Mouse (Mus musculus): ENCODE measurements around the gene Pcdh15. TPM values are rescaled to one million over a fixed set of nuclear protein-coding genes. Genes with fewer than 3 reads are reported as not detected.

Gene Pcdh15
- polyA plus RNA-seq, 1 experiment from 2014 or later, result 0.87 TPM

- no peak overlapping the region for H3K27ac ChIP-seq
- no peaks in the 10 kb centered on the region for H3K27me3 ChIP-seq
- no peaks in the 10 kb centered on the region for H3K36me3 ChIP-seq
- H3K9ac ChIP-seq, result no peak overlapping the region
- H3K4me3 ChIP-seq, result no peak overlapping the region
- no peak overlapping the region for H3K4me2 ChIP-seq
- H3K4me1 ChIP-seq, result 0 out of 2 replicates have a peak, but pooled peaks cover 3% of the 10 kb centered on the region
- no peak for ATAC-seq (ENCODE audit: insufficient number of reproducible peaks, low FRiP score, low TSS enrichment, low read depth)
- H3K9me3 ChIP-seq, result no peaks in the 10 kb centered on the region
Measured at GRCm38 (mm10) chr10:74258639-74259038, 1159.5 kb downstream of the Pcdh15 start.

DNA sequence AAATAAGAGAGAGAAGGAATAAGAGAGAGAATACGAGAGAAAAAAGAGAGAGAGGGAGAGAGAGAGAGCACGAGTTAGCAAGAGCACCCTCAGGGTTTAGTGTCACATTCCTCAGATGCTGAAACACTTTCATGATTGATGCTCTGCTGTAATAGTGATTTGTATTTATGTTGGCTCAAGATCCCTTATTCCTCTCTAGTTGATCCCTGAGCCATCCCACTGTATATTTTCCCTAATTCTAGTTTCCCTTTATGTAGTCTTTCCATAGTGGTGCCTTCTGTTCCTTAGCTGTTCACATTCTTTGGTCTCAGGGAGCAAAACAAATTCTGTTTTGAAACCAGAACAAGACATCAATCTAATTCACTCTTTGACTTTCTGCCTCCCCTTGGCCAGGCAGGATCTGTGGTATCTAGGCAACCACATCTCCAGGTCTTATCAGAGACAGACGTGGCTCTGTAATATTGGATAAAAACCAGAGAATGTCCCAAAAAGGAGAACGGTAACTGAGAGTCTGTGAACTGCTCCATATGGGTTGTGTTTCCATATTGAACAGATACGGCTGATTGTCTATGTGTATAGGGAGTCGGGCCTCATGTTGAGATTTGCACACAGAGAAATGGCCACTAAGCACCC lies 1170.6 kb downstream of the Pcdh15 start:
- Histone ChIP-seq H3K4me1 (no peaks in the 10 kb centered on the region), H3K9ac (no peak overlapping the region), H3K27ac (no peak overlapping the region), H3K4me2 (no peak overlapping the region), H3K27me3 (no peaks in the 10 kb centered on the region), H3K36me3 (no peaks in the 10 kb centered on the region), H3K9me3 (no peaks in the 10 kb centered on the region), H3K4me3 (no peak overlapping the region)
- 50% methylated on average over 6 of the region's 6 CpGs for WGBS
- no peak for ATAC-seq (ENCODE audit: insufficient number of reproducible peaks, low FRiP score, low TSS enrichment, low read depth)

DNA sequence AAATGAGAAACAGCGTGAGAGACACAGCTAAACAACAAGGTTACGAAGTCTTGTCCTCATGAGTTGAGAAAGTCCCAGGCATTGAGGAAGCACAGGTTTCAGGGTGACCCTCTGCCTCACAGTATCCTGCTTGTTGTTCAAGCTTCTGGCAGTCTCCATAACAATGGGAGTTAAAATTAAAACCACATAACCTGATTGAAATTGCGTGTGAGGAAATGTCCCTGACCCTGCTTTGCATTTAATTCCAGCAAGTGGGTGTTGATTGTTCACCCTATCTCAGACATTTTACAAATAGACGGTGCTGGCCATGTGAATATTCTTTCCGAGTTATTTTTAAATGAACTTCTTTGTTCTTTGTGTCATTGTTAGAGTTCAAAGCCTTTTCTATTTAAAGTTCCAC lies 1171.8 kb downstream of the Pcdh15 start:
- no peak overlapping the region for H3K4me3 ChIP-seq
- 84% methylated on average over 5 of the region's 5 CpGs for WGBS
- no peak overlapping the region for H3K27ac ChIP-seq

GRCm38 (mm10) chr10:74304120-74304519 lies 1205.0 kb downstream of the Pcdh15 start:
- H3K9ac ChIP-seq, result no peak overlapping the region
- no peaks in the 10 kb centered on the region for H3K4me1 ChIP-seq
- H3K27ac ChIP-seq, result no peak overlapping the region
- H3K4me2 ChIP-seq, result no peak overlapping the region
- H3K27me3 ChIP-seq, result no peaks in the 10 kb centered on the region
- no peak for ATAC-seq (ENCODE audit: insufficient number of reproducible peaks, low FRiP score, low TSS enrichment, low read depth)
- WGBS, result 82% methylated on average over 2 of the region's 2 CpGs
- H3K4me3 ChIP-seq, result no peak overlapping the region
- H3K36me3 ChIP-seq, result no peaks in the 10 kb centered on the region
- no peaks in the 10 kb centered on the region for H3K9me3 ChIP-seq

More for the DNA sequence above, 1171.8 kb downstream of the Pcdh15 start:
- Histone ChIP-seq H3K9me3 (no peaks in the 10 kb centered on the region), H3K27me3 (no peaks in the 10 kb centered on the region), H3K9ac (no peak overlapping the region), H3K4me2 (no peak overlapping the region), H3K36me3 (no peaks in the 10 kb centered on the region), H3K4me1 (no peaks in the 10 kb centered on the region)
- no peak for ATAC-seq (ENCODE audit: insufficient number of reproducible peaks, low FRiP score, low TSS enrichment, low read depth)

DNA sequence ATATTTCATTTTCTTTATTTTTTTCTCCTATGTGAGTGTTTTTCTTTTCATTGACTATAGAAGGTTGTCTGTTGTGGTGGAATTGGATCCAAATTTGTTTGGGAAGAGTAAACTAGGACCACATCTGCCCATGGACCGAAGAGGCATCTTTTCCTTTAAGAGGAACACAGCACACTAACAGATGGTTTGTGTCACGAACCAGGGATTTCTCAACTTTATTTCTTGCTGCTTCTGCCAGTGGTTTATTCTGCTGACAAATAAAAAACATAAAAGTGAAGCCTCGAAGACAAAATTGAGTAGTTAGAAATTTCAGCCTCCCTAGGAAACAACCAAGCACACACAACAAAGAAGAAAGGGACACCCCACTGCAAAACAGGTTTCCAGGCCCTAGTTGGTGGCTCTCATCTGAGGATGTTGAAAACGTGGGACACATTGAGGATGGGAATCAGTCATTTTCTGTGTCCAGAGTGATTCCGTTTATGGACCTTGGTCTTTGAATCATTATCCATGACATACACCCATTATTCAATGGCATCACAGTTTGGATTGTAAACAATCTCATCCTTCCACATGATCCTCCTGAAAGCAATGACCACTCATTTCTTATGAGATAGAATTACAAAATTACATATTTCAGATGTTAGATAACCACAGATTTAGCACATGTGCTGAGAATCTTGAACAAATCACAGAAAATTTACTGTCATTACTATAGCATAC lies 1206.5 kb downstream of the Pcdh15 start:
- Histone ChIP-seq H3K27me3 (no peaks in the 10 kb centered on the region), H3K4me1 (no peaks in the 10 kb centered on the region), H3K4me3 (no peak overlapping the region), H3K36me3 (no peaks in the 10 kb centered on the region), H3K9me3 (no peaks in the 10 kb centered on the region), H3K27ac (no peak overlapping the region), H3K4me2 (no peak overlapping the region), H3K9ac (no peak overlapping the region)
- no peak for ATAC-seq (ENCODE audit: insufficient number of reproducible peaks, low FRiP score, low TSS enrichment, low read depth)
- 57% methylated on average over 5 of the region's 5 CpGs for WGBS

GRCm38 (mm10) chr10:74307035-74307434 lies 1207.9 kb downstream of the Pcdh15 start:
- WGBS, result 88% methylated on average over 3 of the region's 3 CpGs
- Histone ChIP-seq H3K36me3 (no peaks in the 10 kb centered on the region), H3K27me3 (no peaks in the 10 kb centered on the region), H3K4me1 (no peaks in the 10 kb centered on the region), H3K4me3 (no peak overlapping the region), H3K4me2 (no peak overlapping the region), H3K9ac (no peak overlapping the region), H3K9me3 (no peaks in the 10 kb centered on the region), H3K27ac (no peak overlapping the region)
- ATAC-seq (ENCODE audit: insufficient number of reproducible peaks, low FRiP score, low TSS enrichment, low read depth), result no peak

- Histone ChIP-seq H3K27ac (no peak overlapping the region), H3K4me1 (no peaks in the 10 kb centered on the region), H3K9me3 (no peaks in the 10 kb centered on the region), H3K4me2 (no peak overlapping the region), H3K27me3 (no peaks in the 10 kb centered on the region), H3K9ac (no peak overlapping the region), H3K4me3 (no peak overlapping the region), H3K36me3 (no peaks in the 10 kb centered on the region)
- WGBS, result 89% methylated on average over 2 of the region's 2 CpGs
- no peak for ATAC-seq (ENCODE audit: insufficient number of reproducible peaks, low FRiP score, low TSS enrichment, low read depth)
Measured at GRCm38 (mm10) chr10:74316091-74316490, 1216.9 kb downstream of the Pcdh15 start.

GRCm38 (mm10) chr10:74335412-74335811 lies 1236.3 kb downstream of the Pcdh15 start:
- H3K36me3 ChIP-seq, result no peaks in the 10 kb centered on the region
- no peak overlapping the region for H3K4me3 ChIP-seq
- whole genome bisulfite sequencing, result 90% methylated on average over 7 of the region's 7 CpGs
- no peaks in the 10 kb centered on the region for H3K9me3 ChIP-seq
- H3K27me3 ChIP-seq, result no peaks in the 10 kb centered on the region
- no peak overlapping the region for H3K9ac ChIP-seq
- H3K27ac ChIP-seq, result no peak overlapping the region
- no peaks in the 10 kb centered on the region for H3K4me1 ChIP-seq
- H3K4me2 ChIP-seq, result no peak overlapping the region
- ATAC-seq (ENCODE audit: insufficient number of reproducible peaks, low FRiP score, low TSS enrichment, low read depth), result no peak

DNA sequence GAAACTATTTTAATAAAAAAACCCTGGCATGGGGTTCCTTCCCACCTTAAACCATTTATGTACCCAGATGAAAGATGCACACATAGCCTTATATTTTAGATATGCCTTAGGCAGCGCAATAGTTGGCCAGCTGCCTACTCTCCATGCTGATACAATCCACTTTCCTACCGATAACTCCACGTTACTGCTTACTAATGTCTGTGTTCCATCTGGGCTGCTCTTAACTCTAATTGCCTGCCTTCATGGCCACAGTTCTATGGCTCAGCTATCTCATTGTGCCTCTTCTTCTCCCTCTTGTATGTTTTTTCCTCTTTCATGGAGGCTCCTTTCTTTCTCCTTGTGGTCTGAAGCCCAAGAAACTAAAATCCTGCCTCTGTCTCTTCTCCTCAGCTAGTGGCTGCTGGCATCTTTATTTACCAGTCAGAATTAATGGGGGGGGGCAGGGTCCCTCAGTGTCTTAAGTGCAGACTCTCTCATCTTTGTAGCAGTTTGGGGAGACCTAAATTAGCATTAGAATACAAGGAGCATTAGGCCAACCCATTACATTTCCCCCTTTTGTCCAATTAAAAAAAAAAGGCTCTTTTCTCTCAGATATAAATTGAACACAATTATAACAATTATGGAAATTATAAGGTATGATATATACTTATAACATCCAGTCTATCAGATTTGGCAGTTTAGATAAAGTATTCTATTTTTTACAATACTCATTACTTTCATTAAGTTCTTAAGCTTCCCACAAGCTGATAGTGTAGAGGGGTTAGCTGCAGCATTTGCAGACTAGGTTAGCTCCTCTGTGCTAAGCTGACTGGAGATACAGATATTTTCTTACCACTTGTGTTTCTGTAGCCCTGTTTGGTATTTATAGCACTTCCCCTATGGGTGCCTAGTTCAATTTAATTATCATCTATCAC lies 1240.4 kb downstream of the Pcdh15 start:
- Histone ChIP-seq H3K36me3 (no peaks in the 10 kb centered on the region), H3K4me3 (no peak overlapping the region), H3K9me3 (no peaks in the 10 kb centered on the region), H3K4me2 (no peak overlapping the region), H3K4me1 (no peaks in the 10 kb centered on the region), H3K9ac (no peak overlapping the region), H3K27ac (no peak overlapping the region), H3K27me3 (no peaks in the 10 kb centered on the region)
- ATAC-seq (ENCODE audit: insufficient number of reproducible peaks, low FRiP score, low TSS enrichment, low read depth), result no peak
- WGBS, result 60% methylated on average over 3 of the region's 3 CpGs

GRCm38 (mm10) chr10:74359526-74359925 lies 1260.4 kb downstream of the Pcdh15 start:
- 40% methylated on average over 5 of the region's 5 CpGs for WGBS
- Histone ChIP-seq H3K9me3 (no peaks in the 10 kb centered on the region), H3K4me1 (no peaks in the 10 kb centered on the region), H3K4me3 (no peak overlapping the region), H3K4me2 (no peak overlapping the region), H3K36me3 (no peaks in the 10 kb centered on the region), H3K9ac (no peak overlapping the region), H3K27ac (no peak overlapping the region), H3K27me3 (no peaks in the 10 kb centered on the region)
- ATAC-seq (ENCODE audit: insufficient number of reproducible peaks, low FRiP score, low TSS enrichment, low read depth), result no peak

GRCm38 (mm10) chr10:74378697-74379096 lies 1279.6 kb downstream of the Pcdh15 start:
- 84% methylated on average over 1 of the region's 1 CpGs for WGBS
- no peaks in the 10 kb centered on the region for H3K9me3 ChIP-seq
- no peak overlapping the region for H3K9ac ChIP-seq
- H3K4me3 ChIP-seq, result no peak overlapping the region
- no peaks in the 10 kb centered on the region for H3K4me1 ChIP-seq
- no peak overlapping the region for H3K27ac ChIP-seq
- no peaks in the 10 kb centered on the region for H3K27me3 ChIP-seq
- no peak for ATAC-seq (ENCODE audit: insufficient number of reproducible peaks, low FRiP score, low TSS enrichment, low read depth)
- H3K4me2 ChIP-seq, result no peak overlapping the region
- no peaks in the 10 kb centered on the region for H3K36me3 ChIP-seq

All from limb, embryonic 15.5 days (tissue).